Mouse (Mus musculus) heart, postnatal 36 days (tissue): Measurements from ENCODE around the gene 0610009B22Rik. TPM values are rescaled to one million over a fixed set of nuclear protein-coding genes. Genes with fewer than 3 reads are reported as not detected.
A peak's percentile ranks its signal among the peaks of the same experiment; 100 is the strongest.

Experiments used
- DNase-seq, 2 experiments: peaks; one replicate each; pipeline ENCODE4 v3.0.0; 2021 to 2022
- intact Hi-C: fragments of 180-260 bp; cut with DNase I; formaldehyde crosslinking; loops from one replicate; pipeline ENCODE4 v1.15.1; 2025
- total RNA-seq, 2 experiments: library from RNA; stranded (reverse); gene quantifications; 2 replicates each; pipeline ENCODE4 v1.2.3; 2021

0610009B22Rik gene
- total RNA-seq, 2 experiments from 2014 or later: 33.8 to 36.5 TPM

DNA sequence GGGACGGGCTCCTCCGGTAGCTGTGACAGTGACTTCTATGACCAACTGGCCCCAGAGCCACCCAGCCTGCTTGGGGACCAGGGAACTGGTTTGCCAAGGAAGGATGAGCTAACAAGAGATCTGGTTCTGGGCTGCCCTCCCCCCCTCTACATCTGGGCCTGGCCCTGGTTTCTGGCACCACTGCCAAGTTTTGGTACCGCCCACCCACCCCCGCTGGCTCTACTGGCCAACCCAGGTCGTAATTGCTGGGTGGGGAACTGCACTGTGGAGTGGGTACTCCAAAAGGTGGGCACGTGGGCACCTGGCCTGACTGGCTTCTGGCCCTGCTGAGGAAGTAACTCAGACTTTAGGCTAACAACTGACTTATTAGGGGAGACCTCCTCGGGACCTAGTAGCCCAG, 47.9 kb downstream of the 0610009B22Rik start:
- no peak for DNase-seq

DNA sequence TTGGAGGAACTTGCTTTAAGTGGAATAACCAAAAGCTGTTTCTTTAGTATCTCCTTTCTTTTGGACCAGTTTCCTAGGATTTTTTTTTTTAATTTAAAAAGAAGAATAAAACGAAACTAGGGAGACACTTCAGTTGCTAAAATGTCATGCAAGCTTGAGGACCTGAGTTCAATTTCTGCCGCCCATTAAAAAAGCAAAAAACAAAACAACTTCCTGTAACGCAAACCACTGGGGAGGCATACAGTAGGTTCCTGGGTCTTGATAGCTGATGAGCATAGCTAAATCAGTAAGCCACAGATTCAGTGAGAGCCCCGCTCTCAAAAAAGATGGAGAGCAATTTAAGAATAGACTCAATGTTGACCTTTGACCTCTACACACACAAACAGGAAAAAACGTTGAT, 50.2 kb downstream of the 0610009B22Rik start:
- intact Hi-C loops: loop anchor here (5.0 kb wide), 1 partner anchor 44 kb away; no protein-coding TSS in a partner anchor
- no peak for DNase-seq

More for the DNA sequence above, 47.9 kb downstream of the 0610009B22Rik start:
- intact Hi-C loops: no loop called here

DNA sequence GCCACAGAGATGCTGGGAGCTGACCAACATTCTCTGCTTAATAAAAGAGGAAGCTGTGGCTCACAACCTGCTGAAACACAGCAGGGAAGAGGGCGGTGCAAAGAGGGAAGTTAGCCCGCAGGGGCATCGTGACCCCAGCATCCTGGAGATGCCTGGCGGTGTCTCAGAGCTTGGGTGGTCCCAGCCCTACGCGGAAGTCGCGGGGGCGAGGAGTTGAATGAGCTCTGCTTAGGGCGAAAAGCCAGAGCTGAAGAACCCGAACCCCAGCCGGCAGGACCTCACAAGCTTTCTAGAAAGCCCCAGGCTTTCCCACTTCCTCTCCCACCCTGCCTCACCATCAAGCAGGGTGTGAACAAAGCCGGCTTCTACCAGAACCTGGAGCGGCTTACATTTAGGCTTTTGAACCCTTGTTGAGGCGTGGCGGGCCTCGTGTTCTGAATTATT, 50.7 kb downstream of the 0610009B22Rik start:
- DNase-seq: peak in 1 of 2 experiments; percentile 52
- intact Hi-C loops: loop anchor here (5.0 kb wide), 1 partner anchor 44 kb away; no protein-coding TSS in a partner anchor

DNA sequence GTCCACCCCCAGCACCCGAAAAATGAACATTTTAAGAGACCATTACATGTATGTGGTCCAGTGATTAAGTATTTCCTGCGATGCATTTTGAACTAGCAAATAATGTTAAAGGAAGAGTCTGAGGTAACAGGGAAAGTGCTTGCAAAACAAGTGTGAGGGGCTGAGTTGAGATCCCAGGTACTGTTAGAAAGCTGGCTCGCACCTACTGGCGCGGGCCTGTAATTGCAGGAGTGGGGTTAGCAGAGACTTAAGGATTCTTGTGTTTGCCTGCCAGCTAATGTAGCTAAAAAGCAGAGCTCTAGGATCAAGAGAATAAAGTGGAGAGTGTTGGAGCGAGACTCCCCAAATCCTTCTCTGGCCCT, 52.4 kb downstream of the 0610009B22Rik start:
- peak in 1 of 2 experiments; percentile 51 for DNase-seq
- intact Hi-C loops: loop anchor here (5.0 kb wide), 1 partner anchor 46 kb away; no protein-coding TSS in a partner anchor

DNA sequence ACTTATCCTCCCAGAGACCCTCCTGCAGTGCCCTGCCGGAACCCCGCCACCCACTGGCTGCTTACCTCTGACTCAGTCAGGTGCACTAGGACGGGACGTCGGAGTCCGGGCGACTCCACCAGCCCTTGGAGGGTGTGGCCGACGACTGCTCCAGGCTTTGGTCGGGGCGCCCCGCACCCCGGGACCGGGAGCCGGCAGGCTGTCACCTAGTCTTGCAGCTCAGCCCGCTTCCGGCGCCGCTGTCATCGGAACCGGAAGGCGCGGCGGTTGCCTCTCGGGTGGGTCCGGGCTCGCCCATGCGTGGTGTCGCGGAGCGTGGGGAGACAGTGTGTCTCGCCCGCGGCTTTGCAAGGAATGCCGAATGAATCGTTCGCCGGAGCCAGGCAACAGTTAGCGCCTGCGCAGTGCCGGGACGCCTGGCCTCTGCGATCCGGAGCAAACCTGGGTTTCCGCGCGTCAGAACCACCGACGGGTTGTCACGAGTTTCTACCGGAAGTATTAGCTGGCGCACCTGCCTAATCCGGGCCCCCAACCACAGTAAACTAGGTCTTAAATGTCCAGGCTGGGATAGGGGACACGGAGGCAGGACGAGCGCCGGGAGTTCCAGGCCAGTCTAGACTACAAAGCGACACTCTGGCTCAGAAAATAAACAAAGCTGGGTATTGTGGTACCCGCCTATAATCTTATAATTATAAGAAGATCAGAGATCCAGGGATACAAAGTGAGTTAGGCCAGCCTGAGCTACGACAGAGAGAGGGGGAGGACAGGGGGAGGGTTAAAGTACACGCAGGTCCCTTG, 53.0 kb downstream of the 0610009B22Rik start, which contains the start of gene Rmnd5b:
Gene Rmnd5b (minus strand): TSS at position 372 of the 798 bp plus-strand sequence.
- intact Hi-C loops: loop anchor here (5.0 kb wide), 1 partner anchor 47 kb away; no protein-coding TSS in a partner anchor
- DNase-seq: peak; percentile 85 to 91

Other genes starting within 250 kb of the 0610009B22Rik start
- gene Phykpl, start 104.1 kb downstream of the 0610009B22Rik start, total RNA-seq: 10 to 100 TPM in 1 of 2 experiments, 1 to 10 TPM in 1; 9.8 to 10.2 TPM
- gene Hnrnpab, start 82.0 kb downstream of the 0610009B22Rik start, total RNA-seq: 100 to 1,000 TPM; 135 to 143 TPM
- 10 to 100 TPM; 20.2 to 25.2 TPM for gene Nhp2, start 69.1 kb downstream of the 0610009B22Rik start, total RNA-seq
- gene Rmnd5b, start 53.0 kb downstream of the 0610009B22Rik start, total RNA-seq: 10 to 100 TPM; 14.5 to 16.0 TPM
- 10 to 100 TPM; 13.4 to 16.3 TPM for gene N4bp3, start 38.0 kb downstream of the 0610009B22Rik start, total RNA-seq
- under 1 TPM; 0.33 to 0.62 TPM for gene D930048N14Rik, start 37.9 kb downstream of the 0610009B22Rik start, total RNA-seq
- 10 to 100 TPM; 16.4 to 16.7 TPM for gene Sec24a, start 74.8 kb upstream of the 0610009B22Rik start, total RNA-seq
- 100 to 1,000 TPM; 127 to 135 TPM for gene Sar1b, start 74.8 kb upstream of the 0610009B22Rik start, total RNA-seq
- gene Jade2, start 168.8 kb upstream of the 0610009B22Rik start, total RNA-seq: 10 to 100 TPM in 1 of 2 experiments, 1 to 10 TPM in 1; 9.2 to 11.1 TPM